Mouse (Mus musculus): ENCODE results near the gene Rcn3.

DNA sequence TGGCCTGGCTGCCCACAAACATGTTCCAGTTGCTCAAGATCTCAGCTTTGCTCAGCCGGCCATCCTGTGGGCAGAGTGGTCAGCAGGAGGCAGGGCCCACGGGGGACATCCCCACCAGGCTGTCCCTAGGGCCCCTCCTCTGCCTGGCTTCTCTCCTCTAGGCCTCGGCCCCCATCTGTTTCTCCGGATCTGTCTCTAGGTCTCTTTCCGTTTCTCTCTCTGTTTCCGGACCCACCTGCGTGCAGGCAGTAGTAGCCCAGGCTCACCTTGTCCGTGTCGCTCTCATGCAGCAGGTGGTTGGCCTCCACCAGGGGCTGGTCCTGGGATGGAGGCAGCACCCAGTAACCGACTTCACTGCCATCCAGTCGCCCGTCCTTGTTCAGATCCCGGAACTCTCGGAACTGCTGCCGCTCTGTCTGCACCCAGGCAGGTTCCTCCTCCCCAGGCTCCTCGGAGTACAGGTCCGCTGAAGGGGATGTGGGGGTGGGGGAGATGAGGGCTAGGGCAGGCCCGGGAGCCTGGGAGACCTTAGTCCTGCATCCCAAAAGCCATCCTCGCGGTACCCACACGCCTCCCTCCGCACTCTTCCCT lies 8.6 kb downstream of the Rcn3 start:
- TF ChIP-seq CTCF (IDR thresholded peaks at IDR 0.05; ENCODE audit: insufficient read depth, low read length): no peak
- TF ChIP-seq POLR2A (IDR thresholded peaks at IDR 0.05; ENCODE audit: borderline replicate concordance, extremely low read depth, low read depth, low read length): no peak

Data from lung, adult 2 months (tissue).